Mouse (Mus musculus): ENCODE results near the gene Slc4a5. TPM values are rescaled to one million over a fixed set of nuclear protein-coding genes. Genes with fewer than 3 reads are reported as not detected.

The Slc4a5 gene
- 2.3 and 5.4 TPM in 2 replicates for polyA plus RNA-seq (2015; fragmentation: Nextera tagmentation; extraction: Ambion mirVana)

DNA sequence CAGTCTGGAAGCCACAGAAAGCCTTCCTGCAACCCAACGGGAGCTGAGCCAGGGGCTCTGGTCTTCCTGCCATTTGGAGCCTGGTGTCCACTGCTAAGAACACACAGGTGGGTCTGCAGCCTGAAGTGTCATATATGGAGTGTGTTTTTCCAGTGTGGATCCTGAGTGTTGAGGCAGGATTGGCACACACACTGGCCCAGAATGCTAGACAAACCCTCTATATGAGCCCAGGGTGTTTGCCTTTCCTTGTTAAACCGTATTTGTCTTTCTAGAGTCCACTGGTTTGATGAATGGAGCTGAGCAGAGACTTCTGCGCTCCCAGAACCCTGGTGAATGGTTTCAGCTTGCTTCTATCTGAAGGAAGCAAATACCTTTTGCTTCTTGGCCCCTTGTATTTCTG, at the start of gene Slc4a5:
TSS of gene Slc4a5 (plus strand) at position 15 of the 400 bp plus-strand sequence.
- H3K9ac ChIP-seq = no peak within 1 kb of the TSS
- 75% methylated on average over 3 of the region's 3 CpGs for WGBS

DNA sequence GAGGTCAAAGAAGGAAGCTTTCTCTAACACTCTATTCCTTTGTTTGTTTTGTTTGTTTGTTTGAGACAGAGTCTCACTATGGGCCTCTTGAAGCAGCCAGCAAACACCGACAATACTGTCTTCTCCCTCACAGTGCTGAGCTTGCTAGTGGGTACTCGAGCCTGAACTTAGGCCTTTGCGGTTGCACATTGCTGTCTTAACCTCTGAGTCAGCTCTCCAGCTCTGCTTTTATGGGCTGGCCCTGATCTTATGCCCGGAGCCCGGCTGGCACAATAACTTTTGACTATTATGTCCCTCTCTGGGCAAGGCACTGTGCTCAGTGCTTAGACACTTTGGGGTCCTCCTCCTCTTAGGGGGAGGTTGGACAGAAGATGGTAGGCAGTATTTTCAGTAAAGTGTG, 49.8 kb upstream of the Slc4a5 start:
- H3K9ac ChIP-seq = no peak overlapping the region
- H3K27me3 ChIP-seq = no peaks in the 10 kb centered on the region
- no peak overlapping the region for H3K4me3 ChIP-seq
- no peak overlapping the region for H3K27ac ChIP-seq
- no peak overlapping the region for H3K4me2 ChIP-seq
- WGBS = 91% methylated on average over 5 of the region's 5 CpGs
- H3K36me3 ChIP-seq = 0 out of 2 replicates have a peak, but pooled peaks cover 2% of the 10 kb centered on the region
- H3K4me1 ChIP-seq (replicated peaks) = peaks cover 75% of the 10 kb centered on the region
- ATAC-seq (ENCODE audit: low FRiP score) = no peak
- no peaks in the 10 kb centered on the region for H3K9me3 ChIP-seq

More for the DNA sequence above, at the start of gene Slc4a5:
- Histone ChIP-seq H3K9me3 (no peaks in the 10 kb centered on the region), H3K4me1 (replicated peaks) (0 out of 2 replicates have a peak, but pooled peaks cover 4% of the 10 kb centered on the region), H3K36me3 (no peaks in the 10 kb centered on the region), H3K27me3 (0 out of 2 replicates have a peak, but pooled peaks cover 5% of the 10 kb centered on the region), H3K27ac (no peak within 1 kb of the TSS), H3K4me3 (no peak within 1 kb of the TSS), H3K4me2 (no peak within 1 kb of the TSS)
- ATAC-seq (ENCODE audit: low FRiP score) = no peak

DNA sequence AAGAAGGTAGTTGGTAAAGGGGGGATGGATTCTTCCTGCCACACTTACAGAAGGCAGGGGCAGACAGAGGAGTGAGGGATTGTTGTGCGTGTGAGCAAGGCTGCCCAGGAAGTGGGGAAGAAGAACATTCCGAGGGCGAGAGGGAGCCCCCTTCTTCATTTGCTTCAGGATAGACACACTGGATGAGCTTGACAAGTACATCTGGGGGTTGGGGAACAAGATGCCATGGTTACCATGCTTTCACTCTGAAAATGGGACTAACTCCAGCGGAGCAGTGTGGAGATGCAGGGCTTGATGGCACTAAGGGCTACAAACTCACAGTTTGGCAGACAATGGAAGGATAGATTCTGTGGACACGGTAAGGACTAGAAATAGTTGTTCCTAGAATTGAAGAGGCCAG, 48.6 kb upstream of the Slc4a5 start:
- peak overlapping the region; percentile 25; the same call in 1 of the 2 replicates for H3K27ac ChIP-seq
- no peak for ATAC-seq (ENCODE audit: low FRiP score)
- H3K4me3 ChIP-seq = peak overlapping the region; percentile 42
- H3K9ac ChIP-seq = peak overlapping the region; percentile 72
- H3K27me3 ChIP-seq = no peaks in the 10 kb centered on the region
- peaks cover 2% of the 10 kb centered on the region; the same call in 1 of the 2 replicates for H3K36me3 ChIP-seq
- H3K4me1 ChIP-seq (replicated peaks) = peaks cover 70% of the 10 kb centered on the region
- H3K4me2 ChIP-seq = peak overlapping the region; percentile 50
- no peaks in the 10 kb centered on the region for H3K9me3 ChIP-seq
- WGBS = 76% methylated on average over 5 of the region's 5 CpGs

DNA sequence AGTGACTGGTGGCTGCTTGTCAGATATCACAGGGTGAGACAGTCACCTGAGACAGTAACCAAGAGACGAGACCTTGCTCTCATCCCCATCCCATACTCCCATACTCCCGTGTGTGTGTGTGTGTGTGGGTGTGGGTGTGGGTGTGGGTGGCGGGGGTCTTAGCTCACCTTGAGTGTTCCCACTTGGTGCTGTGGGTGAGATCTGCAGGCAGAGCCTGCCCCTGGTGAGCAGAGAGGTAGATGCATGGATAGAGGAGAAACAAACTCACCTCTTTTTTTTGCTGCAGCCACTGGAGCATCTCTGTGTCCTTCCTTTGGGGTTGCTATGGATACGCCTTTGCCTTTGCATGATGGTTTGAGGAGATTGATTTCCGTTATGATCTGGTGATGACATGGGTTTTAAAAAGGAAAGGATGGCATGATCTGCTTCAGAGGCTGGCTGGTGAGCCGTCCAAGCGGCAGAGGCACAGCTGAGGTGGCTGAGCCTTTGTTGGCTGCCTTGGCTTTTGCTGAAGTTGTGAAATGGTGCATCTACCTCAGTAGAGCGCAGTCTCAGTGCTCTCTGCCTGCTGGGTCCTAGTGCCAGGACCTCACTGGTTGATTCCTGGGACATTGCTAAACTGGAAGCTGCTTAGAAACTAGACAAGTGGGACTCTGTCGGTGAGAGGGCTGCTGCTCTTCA, 47.2 kb upstream of the Slc4a5 start:
- Histone ChIP-seq H3K4me3 (peak overlapping the region; percentile 42), H3K36me3 (peaks cover 2% of the 10 kb centered on the region; the same call in 1 of the 2 replicates), H3K4me2 (peak overlapping the region; percentile 50), H3K27ac (peak overlapping the region; percentile 87), H3K27me3 (no peaks in the 10 kb centered on the region), H3K9me3 (no peaks in the 10 kb centered on the region), H3K9ac (peak overlapping the region; percentile 72), H3K4me1 (replicated peaks) (peaks cover 58% of the 10 kb centered on the region)
- WGBS = 50% methylated on average over 9 of the region's 9 CpGs
- peak; percentile 78 for ATAC-seq (ENCODE audit: low FRiP score)

DNA sequence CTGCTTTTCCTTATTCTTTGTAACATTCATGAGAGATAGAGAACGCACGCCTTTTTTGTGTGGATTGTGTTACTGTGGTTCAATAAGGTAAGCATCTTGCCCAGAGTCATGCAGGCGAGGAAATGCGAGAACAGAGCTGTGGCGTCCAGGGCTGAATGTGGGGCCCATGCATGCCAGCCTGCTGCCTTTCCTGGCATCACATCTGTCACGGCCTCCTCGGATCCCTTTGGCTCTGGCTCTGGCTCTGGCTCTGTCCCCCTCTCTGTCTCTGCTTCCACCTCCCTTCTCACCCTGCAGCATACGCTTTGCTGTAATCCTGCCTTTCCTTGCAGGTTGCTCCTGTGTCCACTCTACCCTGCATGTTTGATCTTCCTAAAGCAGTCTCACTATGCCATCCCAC, 43.6 kb upstream of the Slc4a5 start:
- H3K9me3 ChIP-seq = no peaks in the 10 kb centered on the region
- H3K27me3 ChIP-seq = no peaks in the 10 kb centered on the region
- no peak for ATAC-seq (ENCODE audit: low FRiP score)
- H3K27ac ChIP-seq = no peak overlapping the region
- peaks cover 48% of the 10 kb centered on the region for H3K4me1 ChIP-seq (replicated peaks)
- no peak overlapping the region for H3K4me3 ChIP-seq
- WGBS = 91% methylated on average over 8 of the region's 8 CpGs
- H3K9ac ChIP-seq = no peak overlapping the region
- no peak overlapping the region for H3K4me2 ChIP-seq
- H3K36me3 ChIP-seq = no peaks in the 10 kb centered on the region; the same call in 1 of the 2 replicates

DNA sequence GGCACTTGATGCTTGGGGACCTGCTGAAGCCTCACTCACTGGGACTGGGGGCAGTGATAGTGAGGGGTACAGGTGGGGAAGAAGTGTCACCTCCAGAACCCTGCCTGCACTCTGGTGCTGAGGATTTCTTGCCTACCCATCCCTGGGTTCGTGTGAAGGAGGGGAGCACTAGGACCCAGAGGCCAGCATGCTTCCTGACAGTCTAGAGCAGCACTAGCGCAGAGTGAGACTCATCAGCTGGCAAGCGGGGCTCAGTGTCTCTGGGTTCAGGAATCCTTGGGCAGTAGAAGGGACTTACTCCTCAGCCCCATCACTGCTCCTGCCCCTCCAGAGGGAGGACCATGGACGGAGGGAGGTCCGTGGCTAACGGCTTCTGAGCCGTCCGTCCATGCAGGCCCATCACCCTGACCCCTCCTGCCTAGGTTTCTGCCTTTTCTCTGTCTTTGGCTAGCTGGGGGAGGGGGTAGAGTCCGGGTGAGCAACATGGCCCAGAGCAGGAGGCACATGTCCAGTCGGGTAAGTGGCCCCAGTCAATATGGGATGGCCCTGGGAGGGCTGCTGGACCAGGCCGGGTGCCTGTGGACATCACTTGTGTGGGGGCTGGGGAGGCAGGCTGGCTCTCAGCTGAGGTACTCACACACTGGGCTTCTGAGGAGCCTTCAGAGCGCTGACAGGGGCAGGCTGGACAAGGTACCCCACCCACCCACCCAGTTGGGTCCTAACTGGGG, 40.1 kb upstream of the Slc4a5 start:
- 21% methylated on average over 12 of the region's 12 CpGs for WGBS
- peak overlapping the region; percentile 45 for H3K4me3 ChIP-seq
- H3K4me2 ChIP-seq = peak overlapping the region; percentile 66
- peaks cover 22% of the 10 kb centered on the region for H3K4me1 ChIP-seq (replicated peaks)
- H3K27ac ChIP-seq = peak overlapping the region; percentile 55
- H3K9me3 ChIP-seq = no peaks in the 10 kb centered on the region
- H3K36me3 ChIP-seq = peaks cover 24% of the 10 kb centered on the region
- H3K27me3 ChIP-seq = no peaks in the 10 kb centered on the region
- ATAC-seq (ENCODE audit: low FRiP score) = peak; percentile 84
- peak overlapping the region; percentile 80 for H3K9ac ChIP-seq

DNA sequence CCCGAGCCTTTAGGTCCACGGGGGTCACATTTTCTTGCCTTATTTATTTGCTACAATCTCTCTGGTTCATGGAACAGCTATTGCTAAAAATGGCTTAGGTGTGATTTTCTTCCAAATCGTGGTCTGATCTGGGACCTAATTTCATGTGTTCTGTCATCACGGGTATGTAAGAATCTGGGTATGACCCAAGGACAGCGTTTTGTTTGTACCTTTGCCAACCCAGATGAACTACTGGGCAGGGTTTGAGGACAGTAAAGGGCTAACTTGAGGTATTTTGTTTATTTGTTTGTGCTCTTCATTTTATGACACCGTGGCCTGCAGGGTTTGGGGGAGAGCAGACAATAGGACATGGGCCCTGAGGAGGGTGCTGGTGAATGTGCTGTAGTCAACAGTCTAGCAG, 39.0 kb upstream of the Slc4a5 start:
- Histone ChIP-seq H3K4me1 (replicated peaks) (peaks cover 29% of the 10 kb centered on the region), H3K27me3 (no peaks in the 10 kb centered on the region), H3K36me3 (peaks cover 30% of the 10 kb centered on the region), H3K27ac (no peak overlapping the region), H3K9me3 (no peaks in the 10 kb centered on the region), H3K4me3 (peak overlapping the region; percentile 45), H3K9ac (peak overlapping the region; percentile 80), H3K4me2 (peak overlapping the region; percentile 66)
- no peak for ATAC-seq (ENCODE audit: low FRiP score)
- 87% methylated on average over 6 of the region's 6 CpGs for WGBS

DNA sequence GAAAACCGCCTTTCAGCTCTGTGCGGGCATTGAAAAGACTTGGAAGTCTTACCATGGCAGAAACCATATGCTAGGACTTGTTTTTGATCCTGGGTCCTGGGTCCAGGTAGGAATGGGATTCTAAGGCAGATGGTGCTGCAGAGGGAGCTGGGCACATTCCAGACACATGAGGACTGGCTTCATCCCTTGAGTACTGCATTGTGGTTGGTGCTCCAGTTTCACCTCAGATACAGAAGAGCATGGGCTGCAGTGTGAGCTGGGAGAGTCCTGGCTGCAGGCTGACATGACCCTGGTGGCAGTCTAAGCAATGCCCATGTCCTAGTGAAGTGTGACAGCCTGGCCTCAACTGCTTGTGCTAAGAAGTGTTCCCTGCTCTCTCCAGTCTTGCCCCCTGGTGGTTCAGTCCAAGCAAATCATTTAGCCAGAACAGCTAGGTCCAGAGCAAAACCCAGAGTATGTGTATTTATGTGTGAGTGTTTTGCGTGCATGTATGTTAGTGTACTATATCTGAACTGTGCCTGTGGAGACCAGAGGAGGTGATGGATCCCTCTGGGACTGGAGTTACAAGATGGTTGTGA, 34.7 kb upstream of the Slc4a5 start:
- Histone ChIP-seq H3K27me3 (no peaks in the 10 kb centered on the region), H3K4me1 (replicated peaks) (peaks cover 51% of the 10 kb centered on the region), H3K4me2 (peak overlapping the region; percentile 69), H3K27ac (peak overlapping the region; percentile 96), H3K4me3 (no peak overlapping the region), H3K9me3 (no peaks in the 10 kb centered on the region), H3K36me3 (peaks cover 46% of the 10 kb centered on the region), H3K9ac (peak overlapping the region; percentile 88; the same call in 1 of the 2 replicates)
- 92% methylated on average over 3 of the region's 3 CpGs for WGBS
- no peak for ATAC-seq (ENCODE audit: low FRiP score)

DNA sequence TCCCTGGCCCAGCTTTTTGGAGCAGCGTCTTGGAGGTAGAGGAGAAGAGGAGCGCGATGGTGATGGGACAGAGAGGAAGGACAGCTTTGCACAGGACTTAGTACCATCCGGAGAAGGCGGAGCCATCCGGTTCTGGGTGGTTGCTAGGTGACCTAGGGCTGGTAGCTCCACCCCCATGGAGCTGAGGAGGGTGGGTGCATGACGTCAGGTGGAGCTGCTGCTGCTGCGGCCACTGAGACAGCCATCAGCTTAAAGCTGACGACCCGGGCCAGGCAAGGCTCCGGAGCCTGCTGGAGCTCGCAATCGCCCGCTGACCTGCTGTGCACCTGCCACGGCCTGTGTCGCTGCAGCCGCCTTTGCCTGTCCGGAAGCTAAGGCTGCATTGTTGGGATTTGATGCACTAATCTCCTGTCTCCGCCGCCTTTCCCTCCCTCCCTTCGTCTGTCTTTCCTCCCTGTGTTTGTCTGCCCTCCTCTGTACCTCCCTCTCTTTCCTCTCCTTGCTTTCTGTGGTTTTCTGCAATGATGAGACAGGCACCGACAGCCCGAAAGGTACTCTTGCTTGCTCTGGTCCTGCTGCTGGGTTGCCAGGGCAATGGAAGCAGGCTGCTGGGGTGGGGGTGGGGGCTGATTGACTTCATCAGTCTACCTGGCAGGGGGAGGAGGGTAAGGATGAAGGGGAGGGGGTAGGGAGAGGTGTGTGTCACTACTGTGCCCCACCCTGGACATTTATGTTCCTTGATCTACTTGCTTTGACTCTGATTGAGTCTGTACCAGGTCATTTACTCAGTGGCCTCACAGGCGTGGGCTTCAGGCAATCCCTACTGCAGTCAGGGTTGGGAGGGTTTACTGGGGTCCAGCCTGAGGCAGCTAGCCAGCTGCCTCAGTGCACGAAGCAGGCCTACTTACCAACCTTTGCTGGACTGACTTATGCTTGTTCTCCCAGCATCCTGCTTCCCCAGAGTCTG, 33.5 kb upstream of the Slc4a5 start:
- peaks cover 59% of the 10 kb centered on the region for H3K36me3 ChIP-seq
- peak overlapping the region; percentile 66 for H3K4me3 ChIP-seq
- WGBS = 5% methylated on average over 25 of the region's 25 CpGs
- H3K9ac ChIP-seq = peak overlapping the region; percentile 88
- peak overlapping the region; percentile 69 for H3K4me2 ChIP-seq
- peak; percentile 97 for ATAC-seq (ENCODE audit: low FRiP score)
- peaks cover 40% of the 10 kb centered on the region for H3K4me1 ChIP-seq (replicated peaks)
- no peaks in the 10 kb centered on the region for H3K9me3 ChIP-seq
- H3K27me3 ChIP-seq = no peaks in the 10 kb centered on the region
- H3K27ac ChIP-seq = peak overlapping the region; percentile 96

DNA sequence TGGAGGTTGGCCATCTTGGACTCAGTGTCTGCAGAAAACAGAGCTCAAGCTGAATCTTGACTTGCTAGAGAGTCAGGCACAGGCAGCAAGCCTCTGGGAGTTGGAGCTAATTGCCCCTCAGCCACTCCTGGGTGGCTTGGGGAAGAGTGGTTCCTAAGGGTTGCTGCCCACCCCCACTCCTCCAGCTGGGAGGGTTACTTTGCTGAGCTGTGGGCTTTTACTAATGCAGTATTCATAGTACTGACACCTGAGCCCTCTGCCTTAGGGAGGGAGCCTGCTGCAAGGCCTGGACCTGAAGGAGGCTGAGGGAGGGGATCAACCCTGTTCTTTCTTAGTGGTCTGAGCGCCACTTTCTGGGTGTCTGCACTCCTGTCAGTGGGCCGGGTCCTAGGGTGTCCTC, 32.7 kb upstream of the Slc4a5 start:
- 75% methylated on average over 2 of the region's 2 CpGs for WGBS
- H3K4me1 ChIP-seq (replicated peaks) = peaks cover 40% of the 10 kb centered on the region
- peak overlapping the region; percentile 69 for H3K4me2 ChIP-seq
- H3K27me3 ChIP-seq = no peaks in the 10 kb centered on the region
- peak overlapping the region; percentile 66 for H3K4me3 ChIP-seq
- H3K9ac ChIP-seq = peak overlapping the region; percentile 88
- no peaks in the 10 kb centered on the region for H3K9me3 ChIP-seq
- peak; percentile 12; the same call in 1 of the 2 replicates for ATAC-seq (ENCODE audit: low FRiP score)
- H3K36me3 ChIP-seq = peaks cover 66% of the 10 kb centered on the region
- peak overlapping the region; percentile 96 for H3K27ac ChIP-seq

DNA sequence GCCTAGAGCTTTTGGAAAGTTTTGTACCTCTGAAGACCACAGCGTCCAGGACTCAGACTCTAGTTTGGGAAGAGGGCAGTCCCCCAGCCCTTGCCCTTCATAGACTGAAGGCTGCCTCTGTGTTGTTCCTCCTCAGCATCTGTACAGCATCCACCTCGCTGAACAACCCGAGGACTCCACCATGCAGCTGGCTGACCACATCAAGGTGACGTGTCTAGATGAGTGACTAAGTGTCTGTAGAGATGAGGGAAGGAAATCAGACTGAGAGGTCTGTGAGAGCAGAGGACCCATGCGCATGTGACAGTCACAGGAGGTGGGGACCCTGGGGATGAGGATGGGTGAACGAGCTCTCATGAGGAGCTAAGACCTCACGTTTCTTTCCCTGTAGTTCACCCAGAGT, 26.1 kb upstream of the Slc4a5 start:
- peaks cover 100% of the 10 kb centered on the region for H3K36me3 ChIP-seq
- no peak for ATAC-seq (ENCODE audit: low FRiP score)
- no peak overlapping the region for H3K4me2 ChIP-seq
- H3K9ac ChIP-seq = no peak overlapping the region
- H3K4me3 ChIP-seq = no peak overlapping the region
- 92% methylated on average over 7 of the region's 7 CpGs for WGBS
- H3K27me3 ChIP-seq = no peaks in the 10 kb centered on the region
- H3K4me1 ChIP-seq (replicated peaks) = peaks cover 14% of the 10 kb centered on the region
- H3K9me3 ChIP-seq = no peaks in the 10 kb centered on the region
- no peak overlapping the region for H3K27ac ChIP-seq

Measured in hindbrain, embryonic 13.5 days (tissue).